Mouse (Mus musculus) spleen, adult 2 months (tissue): ENCODE measurements around the gene Cradd. TPM values are rescaled to one million over a fixed set of nuclear protein-coding genes. Genes with fewer than 3 reads are reported as not detected.

Source experiments
- DNase-seq, 2 experiments: peaks; one replicate each; pipeline versions ENCODE4 v3.0.0 to v3.0.0-alpha.2; 2012 to 2021; ENCODE audit warnings: low spot score in 2 of 2, low read depth in 1 of 2
- H3K27ac ChIP-seq: fragments of 200-500 bp; 2 replicates; pipeline ENCODE4 v1.5.1; 2012; ENCODE audit warnings: low read length, inconsistent platforms; ENCODE audit not compliant: insufficient read depth
- H3K27me3 ChIP-seq: fragments of 200-500 bp; 2 replicates; pipeline ENCODE4 v1.6.1; 2012; ENCODE audit warnings: mild to moderate bottlenecking, moderate library complexity, low read length, inconsistent platforms; ENCODE audit not compliant: control insufficient read depth, insufficient read depth
- H3K36me3 ChIP-seq: fragments of 200-500 bp; 2 replicates; pipeline ENCODE4 v1.6.1; 2012; ENCODE audit warnings: mild to moderate bottlenecking, low read length, inconsistent platforms; ENCODE audit not compliant: control insufficient read depth, insufficient read depth
- H3K4me1 ChIP-seq: fragments of 200-500 bp; 2 replicates; pipeline ENCODE4 v1.6.1; 2011; ENCODE audit warnings: inconsistent platforms; ENCODE audit not compliant: control insufficient read depth, insufficient read depth, insufficient read length
- H3K4me3 ChIP-seq: fragments of 200-500 bp; 2 replicates; pipeline ENCODE4 v1.5.1; 2011; ENCODE audit warnings: mild to moderate bottlenecking, inconsistent platforms; ENCODE audit not compliant: insufficient read depth, insufficient read length; ENCODE audit errors: extremely low read depth
- CTCF ChIP-seq: fragments of 200-500 bp; IDR thresholded peaks from 2 replicates; pipeline ENCODE4 v1.5.1; 2011; ENCODE audit warnings: mild to moderate bottlenecking, inconsistent platforms; ENCODE audit not compliant: insufficient read depth, insufficient read length, insufficient replicate concordance; ENCODE audit errors: extremely low read depth
- POLR2A ChIP-seq: fragments of 200-500 bp; IDR thresholded peaks from 2 replicates; pipeline ENCODE4 v1.6.1; 2011; ENCODE audit warnings: low read depth, low read length, inconsistent platforms
- WGBS: fragments of 180-500 bp; shearing (Covaris S2); methylation state at CpG from one replicate; pipeline ENCODE4 v1.1.7; 2018; 5-methylcytosine and 5-hydroxymethylcytosine counted together
- polyA plus RNA-seq: library from polyadenylated mRNA; depleted of rRNA; stranded (reverse); fragments of >200 nt; gene quantifications from 2 replicates; pipeline ENCODE4 v1.2.3, GENCODE M21; 2012

The Cradd gene
- polyA plus RNA-seq, 1 experiment = 8.2 TPM

DNA sequence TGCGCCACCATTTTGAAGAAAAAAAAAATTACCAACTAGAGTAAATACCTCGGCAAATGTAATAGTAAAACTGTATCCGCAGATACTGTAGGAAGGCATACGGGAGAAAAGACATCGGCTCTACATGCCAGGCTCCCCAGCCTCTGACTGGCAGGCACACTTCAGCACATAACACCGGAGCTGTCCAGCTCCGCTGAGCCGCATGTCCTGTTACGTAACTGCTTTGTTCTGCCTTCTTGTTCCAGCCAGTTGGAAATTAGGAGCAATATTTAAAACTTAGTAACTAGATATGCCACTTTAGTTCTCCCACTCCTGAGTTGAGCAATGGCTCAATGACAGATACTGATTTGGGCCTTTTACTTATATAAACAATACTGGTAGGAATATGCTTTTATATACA is 48.4 kb downstream of the Cradd start:
- TF ChIP-seq POLR2A = no peak
- TF ChIP-seq CTCF = no peak
- Histone ChIP-seq H3K36me3 (no peaks in the 10 kb centered on the region; the same call in 1 of the 2 replicates), H3K27ac (no peak overlapping the region), H3K27me3 (no peaks in the 10 kb centered on the region), H3K4me3 (no peak overlapping the region), H3K4me1 (no peaks in the 10 kb centered on the region)
- WGBS = 92% methylated on average over 9 of the region's 9 CpGs
- no peak for DNase-seq

DNA sequence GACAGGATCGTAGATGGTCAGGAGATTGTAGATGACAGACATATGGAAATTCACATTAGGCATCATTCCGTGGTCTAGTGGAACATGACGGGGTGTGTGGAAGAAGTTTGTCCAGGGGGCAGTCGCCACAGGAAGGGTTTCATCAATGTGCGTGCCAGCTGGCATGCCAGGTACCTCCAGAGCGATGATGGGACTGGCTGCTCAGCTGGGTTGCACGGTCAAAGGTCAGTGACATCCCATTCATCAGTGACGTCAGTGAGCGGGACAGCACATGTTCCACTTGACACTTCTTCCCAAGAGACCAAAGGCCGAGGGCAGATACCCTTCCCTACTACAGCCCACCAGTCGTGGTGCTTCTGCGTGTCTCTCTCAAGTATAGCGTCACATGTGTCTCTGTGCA is 50.7 kb downstream of the Cradd start:
- no peaks in the 10 kb centered on the region for H3K27me3 ChIP-seq
- TF ChIP-seq CTCF (no peak), POLR2A (no peak)
- no peak overlapping the region for H3K27ac ChIP-seq
- no peak for DNase-seq
- no peaks in the 10 kb centered on the region; the same call in 1 of the 2 replicates for H3K36me3 ChIP-seq
- no peak overlapping the region for H3K4me3 ChIP-seq
- no peaks in the 10 kb centered on the region for H3K4me1 ChIP-seq
- 97% methylated on average over 13 of the region's 13 CpGs for WGBS

DNA sequence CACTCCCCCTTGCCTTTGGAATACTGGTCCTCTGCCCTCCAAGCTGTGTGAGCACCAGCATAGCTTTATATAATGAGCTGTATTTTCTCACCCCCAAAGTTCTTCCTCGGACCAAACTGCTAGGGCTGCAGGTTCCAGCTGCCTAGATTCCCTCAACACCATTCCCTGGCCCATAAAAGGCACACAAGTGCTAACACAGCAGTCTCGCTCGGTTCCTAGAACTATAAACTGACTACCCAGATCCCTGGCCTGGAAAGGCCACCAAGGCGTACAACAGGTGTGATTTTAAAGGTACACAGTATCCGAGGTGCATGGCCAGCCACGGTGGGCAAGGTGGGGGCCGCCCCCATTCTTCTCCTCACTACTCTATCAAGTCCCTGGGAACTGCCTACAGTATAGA is 54.8 kb downstream of the Cradd start:
- TF ChIP-seq CTCF = no peak
- Histone ChIP-seq H3K4me3 (no peak overlapping the region), H3K27ac (no peak overlapping the region), H3K27me3 (0 out of 2 replicates have a peak, but pooled peaks cover 2% of the 10 kb centered on the region), H3K36me3 (no peaks in the 10 kb centered on the region; the same call in 1 of the 2 replicates), H3K4me1 (no peaks in the 10 kb centered on the region)
- WGBS = 90% methylated on average over 7 of the region's 7 CpGs
- no peak for DNase-seq

- TF ChIP-seq POLR2A (no peak), CTCF (no peak)
- DNase-seq = no peak
- 88% methylated on average over 5 of the region's 5 CpGs for WGBS
- Histone ChIP-seq H3K4me1 (no peaks in the 10 kb centered on the region), H3K27me3 (peaks cover 2% of the 10 kb centered on the region; the same call in 1 of the 2 replicates), H3K4me3 (no peak overlapping the region), H3K27ac (no peak overlapping the region), H3K36me3 (no peaks in the 10 kb centered on the region; the same call in 1 of the 2 replicates)
Measured at GRCm38 (mm10) chr10:95268366-95268765, 55.6 kb downstream of the Cradd start.

GRCm38 (mm10) chr10:95266983-95267382 is 57.0 kb downstream of the Cradd start:
- Histone ChIP-seq H3K4me1 (peaks cover 5% of the 10 kb centered on the region; the same call in 1 of the 2 replicates), H3K27ac (no peak overlapping the region), H3K36me3 (no peaks in the 10 kb centered on the region), H3K4me3 (no peak overlapping the region), H3K27me3 (peaks cover 2% of the 10 kb centered on the region; the same call in 1 of the 2 replicates)
- TF ChIP-seq POLR2A (no peak), CTCF (no peak)
- 59% methylated on average over 5 of the region's 5 CpGs for WGBS
- DNase-seq = no peak

DNA sequence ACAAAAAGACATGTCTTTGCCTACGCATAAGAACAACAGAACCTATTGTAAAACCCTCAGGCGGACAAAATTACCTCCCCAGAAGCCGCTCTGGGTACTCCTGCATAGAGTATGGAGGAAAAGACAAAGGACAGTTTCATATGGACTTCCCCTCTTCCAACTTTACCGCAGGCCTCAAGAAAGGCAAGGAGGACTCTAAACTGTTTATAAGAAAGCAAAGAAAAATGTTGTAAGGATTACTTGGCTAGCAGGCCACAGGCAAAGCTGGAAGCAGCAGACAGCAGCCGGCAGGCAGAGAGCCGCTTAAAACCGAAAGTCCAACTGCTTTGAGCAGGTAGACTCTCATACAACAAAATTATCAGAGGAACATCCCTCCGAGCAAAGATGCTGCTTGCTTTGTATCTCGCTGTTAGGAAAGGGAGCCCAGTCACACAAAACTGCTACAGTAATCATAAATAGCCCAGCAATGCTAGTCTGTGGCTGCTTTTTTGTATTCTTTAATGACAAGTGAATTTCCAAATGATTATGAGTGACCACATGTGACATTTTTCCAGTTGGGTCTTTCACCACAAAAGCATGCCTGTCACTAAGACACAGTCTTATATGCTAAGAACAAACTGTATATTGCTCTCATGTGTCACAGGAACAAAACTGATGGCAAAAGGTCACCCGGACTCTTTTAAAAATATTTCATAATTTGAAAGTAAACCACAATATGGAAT is 57.7 kb downstream of the Cradd start:
- Histone ChIP-seq H3K27ac (no peak overlapping the region; the same call in 1 of the 2 replicates), H3K36me3 (no peaks in the 10 kb centered on the region), H3K4me1 (peaks cover 5% of the 10 kb centered on the region; the same call in 1 of the 2 replicates), H3K4me3 (peak overlapping the region; percentile 10; the same call in 1 of the 2 replicates), H3K27me3 (peaks cover 2% of the 10 kb centered on the region; the same call in 1 of the 2 replicates)
- WGBS = 49% methylated on average over 10 of the region's 10 CpGs
- no peak for DNase-seq
- no peak for TF ChIP-seq POLR2A

GRCm38 (mm10) chr10:95265576-95265975 is 58.4 kb downstream of the Cradd start:
- Histone ChIP-seq H3K4me3 (no peak overlapping the region; the same call in 1 of the 2 replicates), H3K4me1 (peaks cover 5% of the 10 kb centered on the region; the same call in 1 of the 2 replicates), H3K36me3 (no peaks in the 10 kb centered on the region), H3K27ac (no peak overlapping the region), H3K27me3 (peaks cover 2% of the 10 kb centered on the region; the same call in 1 of the 2 replicates)
- DNase-seq = no peak
- TF ChIP-seq POLR2A (no peak), CTCF (no peak)
- 47% methylated on average over 4 of the region's 4 CpGs for WGBS
